Mouse (Mus musculus) lung, postnatal 14 days (tissue): Measurements from ENCODE around the gene Btk.
A peak's percentile ranks its signal among the peaks of the same experiment; 100 is the strongest.

Experiments
- DNase-seq: peaks from one replicate; pipeline ENCODE4 v3.0.0; 2021

The Btk gene

DNA sequence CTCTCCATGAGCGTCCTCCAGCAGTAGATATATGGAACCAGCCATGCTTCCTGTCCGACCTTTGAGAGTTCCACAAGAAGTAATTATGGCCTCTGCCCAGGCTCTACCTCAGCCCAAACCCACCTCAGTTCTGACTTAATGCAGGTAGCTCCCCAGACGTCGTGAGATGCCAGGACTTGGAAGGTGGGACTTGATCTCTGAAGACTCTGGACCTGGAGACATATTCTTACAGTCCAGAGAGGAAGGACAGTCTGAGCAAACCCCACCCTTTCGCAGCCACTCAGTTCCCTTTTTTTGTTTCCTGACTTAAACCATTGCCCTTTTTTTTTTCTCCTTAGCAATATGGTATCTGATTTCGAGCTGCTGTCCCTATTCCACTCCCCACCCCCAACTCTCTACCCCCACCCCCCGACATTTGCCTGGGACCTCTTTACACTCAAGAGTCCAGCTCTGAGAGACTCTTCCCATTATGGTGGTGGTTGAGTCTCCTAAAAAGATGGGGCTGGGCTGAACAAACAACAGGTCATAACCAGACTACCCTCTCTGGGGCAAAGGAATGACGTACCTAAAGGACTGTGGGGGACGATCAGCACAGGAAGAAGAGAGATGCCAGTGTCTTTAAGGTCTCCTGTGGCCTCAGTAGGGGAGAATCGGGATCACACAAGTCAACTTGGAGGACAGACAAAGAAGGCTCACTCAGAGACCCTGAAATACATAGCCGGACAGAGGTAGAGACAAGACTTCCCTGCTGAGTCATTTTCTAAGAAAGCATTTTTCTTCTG is at the start of gene Btk:
Btk (minus strand) TSS at position 683 of the 782 bp plus-strand sequence.
- no peak for DNase-seq

GRCm38 (mm10) chrX:134632710-134633109 is 49.3 kb upstream of the Btk start:
- no peak for DNase-seq

DNA sequence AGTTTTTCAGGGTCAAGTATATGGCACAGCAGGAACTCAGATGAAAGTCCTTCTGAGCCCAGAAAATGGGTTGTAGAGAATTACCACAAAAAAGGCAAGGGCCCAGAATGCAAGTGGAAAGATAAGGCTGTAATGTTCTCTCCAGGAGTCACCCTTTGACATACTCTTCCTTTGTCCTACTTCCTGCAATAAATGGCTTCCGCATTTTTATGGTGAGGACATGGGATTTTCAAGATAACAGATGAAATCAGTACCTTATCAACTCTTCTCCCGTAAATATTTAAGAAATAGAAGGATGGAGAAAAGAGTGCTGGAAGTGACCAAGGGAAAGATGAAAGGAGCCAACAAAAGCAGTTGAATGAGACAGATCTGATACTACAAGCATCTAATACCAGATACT is 44.8 kb upstream of the Btk start:
- DNase-seq = no peak

DNA sequence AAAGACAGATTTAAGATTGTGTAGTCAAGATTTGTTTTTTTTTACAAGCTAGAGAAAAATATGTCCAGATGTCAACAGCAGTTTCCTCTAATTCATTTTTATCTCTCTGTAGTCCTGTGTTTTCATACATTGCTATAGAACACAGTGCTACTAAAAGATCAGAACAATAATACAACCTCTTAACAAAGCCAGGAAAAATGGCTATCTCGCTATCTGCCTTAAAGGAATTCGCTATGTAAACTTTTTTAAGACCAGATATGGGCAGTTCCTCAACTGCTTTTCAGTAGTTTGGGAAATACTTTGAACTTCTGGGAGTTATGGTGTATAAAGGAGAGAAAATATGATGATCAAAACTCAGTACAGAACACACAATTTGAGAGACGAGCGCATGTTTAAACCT is 40.0 kb upstream of the Btk start:
- no peak for DNase-seq

GRCm38 (mm10) chrX:134621685-134622084 is 38.3 kb upstream of the Btk start:
- no peak for DNase-seq

DNA sequence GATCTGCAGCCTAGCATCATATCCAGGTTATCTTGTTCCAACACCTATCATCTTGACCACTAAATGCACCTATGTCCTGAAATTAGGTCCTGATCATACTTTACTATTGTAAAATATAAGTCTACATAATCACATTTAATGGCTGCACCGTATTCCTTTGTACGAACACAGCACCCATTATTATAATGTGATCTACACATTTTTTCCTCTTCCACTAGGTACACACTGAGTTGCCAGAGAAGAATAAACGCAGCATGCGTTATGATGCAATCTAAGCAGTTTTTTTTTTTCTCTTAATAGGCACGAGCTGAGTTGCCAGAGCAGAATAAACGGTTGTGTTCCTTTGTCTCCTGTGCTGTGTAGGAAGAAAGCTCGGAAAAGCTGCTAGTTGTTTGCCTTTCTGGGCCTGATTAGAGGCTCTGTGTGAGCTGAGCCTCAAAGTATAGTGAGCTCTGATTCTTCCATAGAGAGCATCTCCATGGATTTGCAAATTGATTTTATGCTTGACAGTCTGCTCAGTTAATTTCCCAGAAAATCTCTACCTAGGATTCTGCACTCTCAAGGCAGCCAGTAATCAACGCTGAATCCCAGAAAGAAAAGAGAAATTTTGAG is 37.0 kb upstream of the Btk start:
- no peak for DNase-seq

GRCm38 (mm10) chrX:134619695-134620094 is 36.3 kb upstream of the Btk start:
- no peak for DNase-seq

DNA sequence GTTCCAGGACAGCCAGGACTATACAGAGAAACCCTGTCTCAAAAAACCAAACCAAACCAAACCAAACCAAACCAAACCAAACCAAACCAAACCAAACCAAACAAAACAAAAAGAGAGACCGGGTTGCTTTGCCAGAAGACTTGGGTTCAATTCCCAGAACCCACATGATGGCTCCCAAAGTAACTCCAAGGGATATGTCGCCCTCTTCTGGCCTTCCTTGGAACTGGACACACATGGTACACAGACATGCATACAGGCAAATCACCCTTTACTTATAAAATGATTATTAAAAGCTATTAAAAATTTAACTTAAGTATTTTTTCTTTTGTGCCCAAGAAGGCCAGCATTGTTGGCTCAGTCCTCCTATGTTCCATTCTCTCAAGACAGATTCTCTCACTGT is 30.9 kb upstream of the Btk start:
- peak; percentile 27 for DNase-seq

DNA sequence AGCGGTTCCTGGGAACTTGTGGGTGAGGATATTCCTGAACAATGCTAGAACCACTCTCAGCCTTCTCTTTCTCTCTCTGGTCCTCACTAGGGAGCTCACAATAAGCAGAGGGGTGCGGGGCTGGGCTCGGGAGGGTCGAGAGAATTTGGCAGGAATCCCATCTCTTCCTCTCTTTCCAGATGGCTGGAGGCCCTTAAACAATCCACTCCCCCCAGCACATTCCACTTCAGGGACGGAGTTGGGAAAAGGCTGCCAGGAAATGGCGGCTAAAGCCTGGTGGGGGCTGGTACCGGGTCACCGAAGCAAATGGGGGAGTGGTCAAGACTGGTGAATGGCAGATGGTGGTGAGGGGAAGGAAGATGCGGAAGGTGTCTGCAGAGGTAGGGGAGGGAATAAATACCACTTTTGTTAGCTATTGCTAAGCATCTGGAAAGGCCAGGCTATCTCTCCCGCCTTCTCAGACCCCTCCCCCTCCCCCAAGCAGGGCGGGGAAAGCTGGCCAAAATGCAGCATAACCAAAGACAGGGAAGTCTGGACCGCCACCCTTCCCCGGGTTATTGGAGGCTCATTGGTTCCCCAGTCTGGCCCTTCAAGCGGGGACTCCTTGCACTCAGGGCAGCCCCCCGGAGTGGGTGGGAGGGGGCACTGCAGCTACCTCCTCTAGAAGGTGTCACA is 29.1 kb upstream of the Btk start:
- peak; percentile 58 for DNase-seq

GRCm38 (mm10) chrX:134610984-134611383 is 27.6 kb upstream of the Btk start:
- DNase-seq = no peak

DNA sequence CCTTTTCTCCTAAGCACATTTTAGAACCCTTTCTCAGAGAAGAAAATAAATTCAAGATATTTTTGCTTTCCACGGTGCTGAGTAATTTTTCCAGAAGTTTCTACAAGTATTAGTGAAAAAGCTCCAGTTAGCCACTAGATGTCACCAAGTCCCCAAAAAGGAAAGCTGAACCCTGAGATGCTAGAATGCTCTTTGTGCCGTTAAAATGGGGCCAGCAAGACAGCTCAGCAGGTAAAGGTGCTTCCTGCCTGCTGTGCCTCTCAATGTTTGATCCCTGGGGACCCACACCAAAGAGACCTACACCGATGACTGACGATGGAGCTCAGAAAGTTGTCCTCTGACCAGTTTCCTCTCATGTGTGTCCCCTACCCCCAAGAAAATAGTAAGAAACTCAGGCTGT is 26.1 kb upstream of the Btk start:
- no peak for DNase-seq

DNA sequence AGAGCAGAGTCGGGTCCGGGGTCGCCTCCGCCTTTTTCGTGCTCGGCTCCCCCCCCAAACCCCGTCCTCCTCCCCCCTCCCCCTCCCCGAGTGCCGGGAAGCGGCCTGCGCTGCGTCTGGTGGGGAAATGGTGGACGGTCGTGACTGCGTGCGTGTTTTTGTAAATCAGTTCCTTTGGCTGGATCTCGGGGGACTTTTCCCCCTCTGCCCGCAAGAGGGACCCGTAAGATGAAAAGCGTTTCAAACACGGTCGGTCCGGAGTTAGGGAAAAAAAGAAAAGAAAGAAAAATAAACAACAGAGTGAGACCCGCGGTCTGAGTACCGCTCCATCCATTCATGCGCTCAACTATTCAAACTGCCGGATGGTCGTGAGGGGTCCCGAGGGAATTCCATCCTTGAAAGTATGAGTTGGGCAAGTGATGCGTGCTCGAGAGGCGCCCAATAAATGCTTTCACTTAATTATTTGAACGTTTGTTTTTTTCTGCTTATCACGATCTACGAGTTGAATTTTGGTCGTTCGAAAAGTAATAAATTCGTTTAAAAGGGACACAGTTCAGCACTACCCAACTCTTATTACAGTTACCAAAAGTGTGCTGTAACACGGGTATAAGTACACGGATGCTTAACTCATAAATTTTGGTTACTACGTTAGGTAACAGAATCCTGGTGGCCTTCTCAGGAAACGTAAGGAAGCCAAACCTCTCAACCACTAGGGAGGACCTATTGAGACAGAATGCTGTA is 18.2 kb upstream of the Btk start:
- DNase-seq = no peak

DNA sequence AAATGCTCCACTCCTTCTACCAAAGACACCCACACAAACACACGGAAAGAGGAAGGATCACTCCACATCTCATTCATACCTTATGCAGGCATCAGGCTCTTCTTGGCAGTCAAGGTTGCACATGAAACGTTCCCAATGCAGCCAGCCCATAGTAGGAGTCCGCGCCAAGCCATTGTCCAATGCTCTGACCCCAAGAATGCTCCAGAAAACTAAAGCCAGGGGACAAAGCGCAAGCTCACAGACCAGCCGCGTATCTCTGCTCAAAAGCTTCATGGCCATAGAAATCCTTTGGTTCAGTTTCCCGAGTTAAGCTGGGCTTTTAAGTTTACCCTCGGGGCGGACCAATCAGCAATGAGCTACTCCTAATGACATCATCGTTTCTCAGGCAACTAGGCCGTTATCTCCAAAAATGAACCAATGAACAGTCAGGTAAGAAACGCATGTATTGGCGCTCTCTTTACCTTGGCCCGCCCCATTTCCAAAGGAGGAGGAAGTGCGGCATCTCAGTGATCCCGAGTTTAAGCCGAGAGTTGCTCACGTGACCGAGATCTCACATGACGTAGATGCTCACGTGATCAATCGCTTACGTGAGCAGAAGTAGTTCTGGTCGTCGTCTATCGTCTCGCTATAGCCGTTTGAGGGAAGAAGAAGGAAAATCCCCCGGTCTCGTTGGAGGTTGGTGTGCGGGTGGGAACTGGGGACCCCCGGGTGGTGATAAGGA is 17.4 kb upstream of the Btk start, which contains the start of the genes Gla and Hnrnph2:
Gla (minus strand) TSS at position 467 of the 721 bp plus-strand sequence.
Hnrnph2 (plus strand) TSS at position 521 of the 721 bp plus-strand sequence.
- DNase-seq = peak; percentile 89

DNA sequence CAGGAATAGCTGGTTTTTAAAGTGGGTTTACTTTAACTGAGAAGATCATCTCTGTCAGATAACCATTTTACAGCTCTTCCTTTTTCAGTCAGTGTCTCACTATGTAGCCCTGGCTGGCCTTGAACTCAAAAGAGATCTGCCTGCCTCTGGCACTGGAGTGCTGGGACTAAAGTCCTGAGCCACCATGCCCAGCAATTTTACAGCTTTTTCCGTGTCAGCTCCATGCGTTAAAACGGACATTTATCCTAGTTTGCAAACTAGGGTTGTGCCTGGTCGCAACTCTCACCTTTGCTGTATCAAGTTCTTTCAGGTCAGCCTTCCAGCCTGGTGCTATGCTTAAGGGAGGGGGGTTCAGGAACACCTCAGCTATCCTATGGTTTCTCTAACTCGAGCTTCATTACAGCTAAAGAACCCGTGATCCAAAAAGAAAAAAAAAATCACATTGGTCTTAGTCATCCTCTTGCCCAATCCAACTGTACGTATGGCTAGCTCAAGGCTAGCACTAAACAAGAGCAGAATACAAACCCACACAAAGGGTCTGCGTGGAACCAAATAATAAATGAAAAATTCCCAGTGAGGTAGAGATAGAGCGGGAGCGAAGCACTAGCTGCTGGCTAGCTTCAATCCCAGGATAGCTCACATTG is 16.7 kb upstream of the Btk start:
- DNase-seq = no peak

DNA sequence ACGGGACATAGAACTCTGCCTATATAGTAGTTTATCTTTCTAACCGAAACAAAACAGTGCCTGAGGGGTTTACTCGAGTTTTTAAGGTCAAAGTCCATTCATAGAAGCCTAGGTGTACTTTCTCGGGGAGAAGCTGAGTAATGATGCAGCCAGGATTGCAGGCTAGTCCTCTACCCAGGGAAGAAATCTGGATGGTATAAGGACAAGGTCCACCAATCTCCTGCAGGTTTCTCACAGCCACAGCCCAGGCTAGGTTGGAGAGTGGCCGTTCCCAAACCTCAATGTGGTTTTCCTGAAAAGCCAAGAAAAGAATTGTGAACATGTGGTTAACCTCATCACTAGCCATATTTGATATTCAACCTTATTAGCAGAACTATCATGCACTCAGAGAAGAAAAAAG is 6.5 kb upstream of the Btk start:
- DNase-seq = no peak

GRCm38 (mm10) chrX:134588997-134589396 is 5.6 kb upstream of the Btk start:
- DNase-seq = no peak

DNA sequence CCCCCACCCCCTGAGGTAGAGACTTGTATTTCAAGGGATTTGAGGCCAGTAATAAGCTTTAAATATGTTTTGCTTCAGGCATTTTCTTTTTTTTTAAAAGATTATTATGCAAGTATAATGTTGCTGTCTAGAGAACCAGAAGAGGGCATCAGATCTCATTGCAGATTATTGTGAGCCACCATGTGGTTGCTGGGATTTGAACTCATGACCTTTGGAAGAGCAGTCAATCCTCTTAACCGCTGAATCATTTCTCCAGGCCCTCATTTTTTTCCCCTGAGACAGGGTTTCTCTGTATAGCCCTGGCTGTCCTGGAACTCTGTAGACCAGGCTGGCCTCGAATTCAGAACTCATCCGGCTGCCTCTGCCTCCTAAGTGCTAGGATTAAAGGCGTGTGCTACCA is 4.9 kb upstream of the Btk start:
- DNase-seq = no peak

GRCm38 (mm10) chrX:134586447-134586846 is 3.1 kb upstream of the Btk start:
- DNase-seq = no peak

DNA sequence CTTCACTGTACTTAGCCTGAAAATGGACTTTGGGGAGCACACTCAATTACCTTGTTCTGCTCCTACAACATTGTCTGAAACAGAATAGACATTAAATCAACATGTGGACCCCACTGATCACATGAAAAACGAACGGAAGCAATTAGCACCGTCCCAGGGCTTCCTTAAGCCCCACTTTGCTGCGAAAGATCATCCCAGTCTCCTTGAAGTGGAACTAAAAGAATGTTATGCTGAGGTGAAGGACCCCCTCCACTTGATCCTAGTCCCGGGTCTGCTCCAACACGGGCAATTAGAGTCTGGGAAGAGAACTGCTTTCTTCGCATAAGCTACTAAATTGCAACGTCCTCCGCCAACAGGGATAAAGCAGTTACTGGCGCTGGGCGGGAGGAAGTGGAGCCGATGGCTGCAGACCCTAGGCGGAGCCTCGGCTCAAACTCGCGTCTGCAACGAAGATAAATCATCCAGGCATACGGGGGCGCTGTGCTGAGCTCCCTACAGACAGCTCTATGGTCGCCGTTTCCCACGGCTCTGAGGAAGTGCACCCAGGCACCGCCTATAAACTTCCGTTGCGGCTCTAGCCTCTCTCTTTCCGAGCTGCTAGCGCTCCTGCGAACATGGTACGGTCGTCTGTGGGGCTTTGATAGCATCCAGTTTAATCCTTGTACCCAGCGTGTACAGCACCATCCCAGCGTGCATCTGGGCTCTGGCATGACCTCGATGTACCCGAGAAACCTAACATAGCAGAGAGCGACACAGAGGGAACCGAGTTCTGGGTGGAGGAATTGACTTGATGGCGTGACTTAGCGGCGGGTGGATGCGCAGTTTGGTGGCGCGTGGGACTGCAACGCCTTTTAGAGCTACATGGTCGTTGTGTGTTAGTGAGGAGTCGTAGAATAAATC is 2.0 kb upstream of the Btk start, which contains the start of gene Rpl36a:
Rpl36a (plus strand) TSS at position 552 of the 900 bp plus-strand sequence.
- DNase-seq = peak; percentile 92

- DNase-seq = no peak
These were observed 1.1 kb downstream of the Btk start for GRCm38 (mm10) chrX:134582270-134582669.
